Mouse (Mus musculus) liver, embryonic 15.5 days (tissue): ENCODE data around the gene Runx1. TPM values are rescaled to one million over a fixed set of nuclear protein-coding genes. Genes with fewer than 3 reads are reported as not detected.

ENCODE experiments used
- ATAC-seq: fragments of 200-750 bp; cut with Nextera tagmentation; 2 replicates; pipeline ENCODE4 v1.8.0; 2017; ENCODE audit warnings: moderate number of reproducible peaks, mild to moderate bottlenecking, moderate library complexity; ENCODE audit not compliant: insufficient read depth
- H3K27ac ChIP-seq: fragments of 300-500 bp; sonication (generic); replicated peaks from 2 replicates; pipeline ENCODE4 v1.5.1; 2015; ENCODE audit warnings: mild to moderate bottlenecking, inconsistent platforms
- H3K27me3 ChIP-seq: fragments of 300-500 bp; sonication (generic); 2 replicates; pipeline ENCODE4 v1.6.1; 2015; ENCODE audit warnings: mild to moderate bottlenecking, inconsistent platforms
- H3K36me3 ChIP-seq: fragments of 300-500 bp; sonication (generic); replicated peaks from 2 replicates; pipeline ENCODE4 v1.6.1; 2015; ENCODE audit warnings: moderate library complexity, mild to moderate bottlenecking, inconsistent platforms
- H3K4me1 ChIP-seq: fragments of 300-500 bp; sonication (generic); replicated peaks from 2 replicates; pipeline ENCODE4 v1.6.1; 2015; ENCODE audit warnings: inconsistent platforms
- H3K4me2 ChIP-seq: fragments of 300-500 bp; sonication (generic); 2 replicates; pipeline ENCODE4 v1.6.1; 2015; ENCODE audit warnings: moderate library complexity, mild to moderate bottlenecking, inconsistent platforms
- H3K4me3 ChIP-seq: fragments of 300-500 bp; sonication (generic); replicated peaks from 2 replicates; pipeline ENCODE4 v1.5.1; 2015; ENCODE audit warnings: mild to moderate bottlenecking, inconsistent platforms
- H3K9ac ChIP-seq: fragments of 300-500 bp; sonication (generic); 2 replicates; pipeline ENCODE4 v1.6.1; 2015; ENCODE audit warnings: moderate library complexity, mild to moderate bottlenecking, inconsistent platforms
- H3K9me3 ChIP-seq: fragments of 300-500 bp; sonication (generic); replicated peaks from 2 replicates; pipeline ENCODE4 v1.6.1; 2016; ENCODE audit warnings: inconsistent platforms
- WGBS: fragments of 180-500 bp; shearing (Covaris S2); methylation state at CpG from one replicate; pipeline ENCODE4 v1.1.7; 2015; ENCODE audit warnings: mixed read lengths; ENCODE audit not compliant: insufficient replicate concordance; 5-methylcytosine and 5-hydroxymethylcytosine counted together
- polyA plus RNA-seq: library from polyadenylated mRNA; unstranded; fragments of >200 nt; fragmentation: Nextera tagmentation; extraction: Ambion mirVana; gene quantifications from 2 replicates; pipeline ENCODE4 v1.2.1, GENCODE M21; 2015

The Runx1 gene
- polyA plus RNA-seq, 1 experiment from 2014 or later: 5.6 TPM

DNA sequence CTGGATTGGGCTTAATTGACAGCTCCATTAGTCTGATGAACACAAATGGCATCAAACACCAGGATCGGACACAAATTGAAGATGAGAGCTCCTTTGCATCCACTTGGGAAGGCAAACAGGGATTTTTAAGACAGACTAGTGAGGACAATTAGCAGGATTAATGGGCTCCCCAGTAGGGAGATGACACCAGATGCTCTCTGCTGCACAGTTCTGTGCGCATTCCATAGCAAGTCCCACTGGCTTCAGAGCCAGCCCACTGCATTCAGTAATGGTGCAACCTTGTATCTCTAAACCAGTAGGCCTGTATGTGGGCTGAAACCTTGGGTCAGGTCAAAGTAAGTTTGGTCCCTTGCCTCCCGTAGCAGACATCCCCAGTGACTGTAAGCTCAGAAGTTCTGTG, 80.7 kb downstream of the Runx1 start:
- 72% methylated on average over 3 of the region's 3 CpGs for WGBS
- Histone ChIP-seq H3K4me3 (no peak overlapping the region), H3K27me3 (no peaks in the 10 kb centered on the region), H3K4me2 (no peak overlapping the region), H3K9ac (no peak overlapping the region), H3K9me3 (no peaks in the 10 kb centered on the region), H3K36me3 (no peaks in the 10 kb centered on the region), H3K27ac (no peak overlapping the region), H3K4me1 (peaks cover 17% of the 10 kb centered on the region)
- no peak for ATAC-seq

DNA sequence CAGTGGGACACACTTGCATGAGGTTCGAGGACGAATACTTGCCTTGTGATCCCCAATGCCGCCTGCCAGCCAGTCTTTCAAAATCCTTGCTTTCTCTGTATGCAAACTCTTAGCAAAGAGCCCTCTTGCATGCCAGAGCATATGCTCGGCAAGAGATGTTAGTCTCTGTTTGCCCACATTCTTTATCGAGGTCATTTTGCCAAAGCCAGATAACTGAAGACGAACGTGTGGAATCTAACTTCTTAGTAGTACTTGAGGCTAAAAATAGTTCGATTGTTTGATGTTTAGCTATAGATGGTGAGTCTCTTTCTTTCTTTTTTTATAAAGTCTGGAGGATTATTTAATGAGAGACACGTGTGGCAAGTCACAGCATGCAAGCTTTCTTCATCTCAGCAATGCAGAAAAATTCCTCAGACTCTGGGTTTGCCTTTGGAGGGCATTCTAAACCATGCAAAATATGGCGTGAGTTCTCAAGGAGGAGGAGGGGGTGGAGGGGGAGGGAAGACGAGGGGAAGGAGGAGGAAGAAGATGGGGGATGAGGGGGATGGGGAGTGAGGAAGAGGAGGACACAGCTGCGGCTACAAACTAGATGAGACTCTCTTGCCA, 81.7 kb downstream of the Runx1 start:
- H3K36me3 ChIP-seq: no peaks in the 10 kb centered on the region
- H3K9ac ChIP-seq: no peak overlapping the region
- no peak for ATAC-seq
- peaks cover 17% of the 10 kb centered on the region for H3K4me1 ChIP-seq
- H3K9me3 ChIP-seq: no peaks in the 10 kb centered on the region
- WGBS: 39% methylated on average over 12 of the region's 12 CpGs
- H3K4me3 ChIP-seq: no peak overlapping the region
- no peak overlapping the region for H3K4me2 ChIP-seq
- no peak overlapping the region for H3K27ac ChIP-seq
- no peaks in the 10 kb centered on the region for H3K27me3 ChIP-seq

DNA sequence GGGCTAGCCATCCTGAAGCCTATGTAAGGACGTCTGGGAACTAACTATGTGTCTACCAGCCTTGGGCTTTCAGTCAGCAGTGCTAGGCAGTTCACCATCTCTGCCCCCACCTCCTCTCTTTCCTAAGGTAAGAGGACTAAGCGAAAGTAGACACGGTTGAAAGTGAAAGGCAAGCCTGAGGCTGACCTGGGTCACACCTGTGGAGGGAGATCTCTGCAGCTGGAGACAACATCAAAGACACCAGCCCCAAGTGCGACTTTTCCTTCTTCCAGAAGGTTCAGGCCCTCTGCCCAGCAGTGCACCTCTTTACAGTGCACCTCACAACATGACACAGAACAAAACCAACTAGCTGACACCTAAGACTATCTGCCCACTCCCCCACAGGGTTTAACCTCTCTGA, 82.2 kb downstream of the Runx1 start:
- Histone ChIP-seq H3K9ac (no peak overlapping the region), H3K27ac (no peak overlapping the region), H3K4me2 (no peak overlapping the region), H3K4me3 (no peak overlapping the region), H3K36me3 (no peaks in the 10 kb centered on the region), H3K27me3 (no peaks in the 10 kb centered on the region), H3K9me3 (no peaks in the 10 kb centered on the region), H3K4me1 (peaks cover 17% of the 10 kb centered on the region)
- 69% methylated on average over 4 of the region's 4 CpGs for WGBS
- ATAC-seq: no peak

DNA sequence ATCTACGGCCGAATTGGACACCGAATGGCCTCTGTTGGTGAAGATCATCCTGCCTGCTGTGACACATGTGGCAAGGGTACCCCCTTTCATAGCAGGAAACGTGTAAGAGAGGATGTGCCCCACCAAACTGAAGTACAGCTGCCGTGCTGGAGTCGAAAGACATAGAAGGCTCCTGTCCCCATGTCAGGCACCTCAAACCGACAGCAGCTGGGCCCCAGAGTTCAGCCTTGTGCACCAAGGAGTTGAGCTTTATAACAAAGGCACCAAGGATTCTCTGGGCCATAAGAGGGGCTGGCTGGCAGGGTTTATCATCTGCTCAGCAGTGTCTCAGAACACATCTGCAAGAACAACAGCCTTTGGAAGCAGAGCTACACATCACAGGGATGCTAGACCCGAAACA, 84.6 kb downstream of the Runx1 start:
- Histone ChIP-seq H3K9me3 (no peaks in the 10 kb centered on the region), H3K4me3 (no peak overlapping the region), H3K27me3 (no peaks in the 10 kb centered on the region), H3K4me2 (no peak overlapping the region), H3K9ac (no peak overlapping the region), H3K4me1 (peaks cover 17% of the 10 kb centered on the region), H3K27ac (no peak overlapping the region), H3K36me3 (no peaks in the 10 kb centered on the region)
- 65% methylated on average over 8 of the region's 8 CpGs for WGBS
- no peak for ATAC-seq

DNA sequence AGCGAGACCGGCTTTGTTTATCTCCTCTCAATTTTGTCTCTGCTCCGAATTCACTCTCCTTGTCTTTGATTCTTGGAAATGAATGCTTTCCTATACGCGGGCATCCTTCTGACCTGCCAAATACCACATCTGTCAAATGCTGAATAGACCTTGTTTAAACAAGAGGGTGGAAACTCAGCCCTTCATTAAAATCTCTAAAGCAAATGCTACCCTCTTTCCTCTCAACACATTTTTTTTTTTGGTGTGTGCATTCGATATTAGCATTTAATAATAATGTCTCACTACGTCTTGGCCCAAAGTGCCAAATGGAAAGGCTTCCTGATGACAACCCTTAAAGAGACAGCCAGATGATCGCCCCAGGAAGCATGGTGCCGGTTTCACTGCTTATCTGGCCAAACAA, 85.4 kb downstream of the Runx1 start:
- no peaks in the 10 kb centered on the region for H3K27me3 ChIP-seq
- no peaks in the 10 kb centered on the region for H3K36me3 ChIP-seq
- no peak for ATAC-seq
- no peaks in the 10 kb centered on the region for H3K9me3 ChIP-seq
- no peak overlapping the region for H3K4me3 ChIP-seq
- H3K9ac ChIP-seq: no peak overlapping the region
- H3K27ac ChIP-seq: no peak overlapping the region
- H3K4me1 ChIP-seq: peaks cover 17% of the 10 kb centered on the region
- 51% methylated on average over 9 of the region's 9 CpGs for WGBS
- H3K4me2 ChIP-seq: no peak overlapping the region

DNA sequence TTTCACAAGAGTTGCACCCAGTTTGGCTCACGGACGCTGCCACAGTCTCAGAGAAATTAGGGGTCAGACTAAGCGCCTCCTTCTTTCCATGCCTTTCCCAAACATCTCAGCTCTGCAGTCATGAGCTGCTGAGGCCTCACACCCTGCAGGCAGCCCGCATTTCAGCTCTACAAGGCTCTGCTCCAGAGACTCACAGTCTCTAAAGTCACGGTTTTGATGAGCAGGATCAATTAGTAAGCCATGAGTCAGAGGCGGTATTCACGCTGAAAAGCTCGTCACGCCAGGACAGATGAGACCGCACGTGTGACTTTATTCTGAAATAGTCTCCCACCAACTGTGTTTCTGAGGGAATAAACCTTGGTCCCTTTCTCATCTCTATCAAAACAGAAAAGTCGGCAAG, 86.0 kb downstream of the Runx1 start:
- no peak for ATAC-seq
- Histone ChIP-seq H3K9ac (no peak overlapping the region), H3K27ac (no peak overlapping the region), H3K9me3 (no peaks in the 10 kb centered on the region), H3K4me2 (no peak overlapping the region), H3K4me1 (peaks cover 17% of the 10 kb centered on the region), H3K4me3 (no peak overlapping the region), H3K27me3 (no peaks in the 10 kb centered on the region), H3K36me3 (no peaks in the 10 kb centered on the region)
- WGBS: 74% methylated on average over 12 of the region's 12 CpGs

DNA sequence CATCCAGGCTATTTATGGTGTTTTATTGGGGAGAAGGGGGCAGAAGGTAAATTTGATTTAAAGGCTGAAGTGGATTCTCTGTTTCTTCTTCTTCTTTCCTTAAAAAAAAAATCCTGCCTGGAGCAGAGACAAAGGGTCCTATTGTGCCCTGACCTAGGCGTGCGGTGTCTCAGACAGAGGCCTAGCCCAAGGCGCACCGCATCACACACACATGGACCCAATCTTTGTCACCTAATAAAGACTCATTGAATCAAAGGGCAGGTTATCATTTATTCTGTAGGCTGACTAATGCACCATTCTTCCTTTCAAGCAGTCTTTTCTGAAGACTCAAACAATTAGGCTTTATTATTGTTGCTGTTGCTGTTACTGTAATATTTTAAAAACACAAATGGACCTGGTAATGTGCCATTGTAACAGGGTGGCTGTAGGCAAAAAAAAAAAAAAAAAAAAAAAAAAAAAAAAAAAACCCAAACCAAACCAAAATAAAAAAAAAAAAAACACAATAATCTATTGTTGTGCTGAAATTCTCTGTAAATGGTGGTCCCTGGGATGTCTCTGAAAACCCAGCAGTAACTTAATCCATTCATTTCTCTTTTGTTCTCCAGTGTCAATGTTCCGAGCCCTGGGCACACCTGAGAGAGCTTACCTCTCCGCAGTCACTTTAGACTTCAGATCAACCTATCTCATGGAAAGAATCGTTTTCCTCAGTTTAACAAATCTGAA, 86.7 kb downstream of the Runx1 start:
- Histone ChIP-seq H3K27ac (no peak overlapping the region), H3K27me3 (no peaks in the 10 kb centered on the region), H3K4me2 (no peak overlapping the region), H3K9me3 (no peaks in the 10 kb centered on the region), H3K4me3 (no peak overlapping the region), H3K36me3 (no peaks in the 10 kb centered on the region), H3K4me1 (peaks cover 17% of the 10 kb centered on the region), H3K9ac (no peak overlapping the region)
- 85% methylated on average over 7 of the region's 7 CpGs for WGBS
- no peak for ATAC-seq

DNA sequence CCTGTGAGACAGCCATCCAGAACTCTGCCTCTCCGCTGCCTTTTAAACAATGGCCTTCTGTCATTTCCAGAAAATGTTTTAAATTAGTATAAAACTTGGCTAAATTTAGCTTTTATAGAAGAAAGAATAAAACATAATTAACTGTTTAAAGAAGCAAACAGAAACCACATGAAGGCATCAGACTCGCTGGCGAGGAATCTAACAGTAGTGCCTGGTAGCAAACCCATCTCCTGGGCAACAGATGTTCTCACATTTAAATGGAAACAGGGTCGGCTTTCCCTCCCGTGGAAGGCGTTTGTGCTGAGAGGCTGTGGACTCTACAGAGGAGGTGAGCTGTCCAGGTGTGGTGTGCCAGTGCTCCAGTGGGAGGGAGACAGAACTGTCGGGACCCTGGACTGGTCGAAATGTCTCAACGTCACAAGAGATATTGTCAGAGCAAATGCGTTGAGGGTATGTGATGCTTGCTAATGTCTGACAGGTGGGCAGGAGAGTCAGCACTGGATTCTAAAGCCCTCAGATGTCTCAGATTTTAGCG, 87.4 kb downstream of the Runx1 start:
- Histone ChIP-seq H3K4me1 (peaks cover 10% of the 10 kb centered on the region), H3K27ac (no peak overlapping the region), H3K36me3 (no peaks in the 10 kb centered on the region), H3K27me3 (no peaks in the 10 kb centered on the region), H3K9me3 (no peaks in the 10 kb centered on the region), H3K4me2 (no peak overlapping the region), H3K4me3 (no peak overlapping the region), H3K9ac (no peak overlapping the region)
- 79% methylated on average over 11 of the region's 11 CpGs for WGBS
- ATAC-seq: no peak

DNA sequence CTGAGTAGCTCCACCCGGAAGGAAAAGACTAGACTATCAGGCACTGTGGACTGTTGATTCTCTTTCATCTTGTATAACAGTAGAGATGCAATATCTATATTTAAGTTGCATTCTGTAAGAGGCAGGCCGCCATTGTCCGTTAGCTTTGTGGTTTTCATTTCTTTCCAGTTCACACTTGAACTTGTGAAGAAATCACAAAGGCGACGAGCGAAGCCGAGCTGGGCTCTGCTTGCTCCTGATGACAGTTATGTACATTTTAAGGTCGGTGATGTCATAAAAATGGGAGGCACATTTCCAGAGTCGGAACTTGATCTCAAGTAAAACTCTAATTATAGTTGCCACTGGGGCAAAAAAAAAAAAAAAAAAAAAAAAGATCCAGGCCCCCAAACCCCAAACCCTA, 99.1 kb downstream of the Runx1 start:
- H3K27ac ChIP-seq: no peak overlapping the region
- no peak for ATAC-seq
- 42% methylated on average over 9 of the region's 9 CpGs for whole genome bisulfite sequencing

DNA sequence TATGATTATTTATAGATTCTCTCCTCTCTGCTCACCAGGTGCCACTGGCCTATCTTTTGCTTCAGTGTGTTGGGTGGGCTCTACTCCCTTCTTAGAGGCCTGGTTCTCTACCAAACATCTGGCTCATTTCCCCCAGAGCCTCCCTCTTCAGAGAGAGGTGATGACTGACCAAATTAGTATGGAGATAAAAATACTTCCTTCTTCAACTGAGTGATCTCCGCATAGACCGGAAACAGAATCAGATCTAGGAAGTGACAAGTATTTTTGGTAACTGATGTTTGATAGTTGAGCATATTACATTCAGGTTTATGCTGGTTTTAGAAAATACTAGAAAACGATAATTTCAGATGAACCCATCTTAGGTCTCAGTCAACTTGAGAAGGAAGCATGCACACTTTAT, 101.4 kb downstream of the Runx1 start:
- H3K4me1 ChIP-seq: 0 out of 2 replicates have a peak, but pooled peaks cover 10% of the 10 kb centered on the region
- H3K27me3 ChIP-seq: no peaks in the 10 kb centered on the region
- H3K36me3 ChIP-seq: no peaks in the 10 kb centered on the region
- H3K4me2 ChIP-seq: no peak overlapping the region
- no peaks in the 10 kb centered on the region for H3K9me3 ChIP-seq
- no peak for ATAC-seq
- no peak overlapping the region for H3K9ac ChIP-seq
- no peak overlapping the region for H3K27ac ChIP-seq
- no peak overlapping the region for H3K4me3 ChIP-seq
- WGBS: 23% methylated on average over 3 of the region's 3 CpGs

More for the DNA sequence above, 99.1 kb downstream of the Runx1 start:
- H3K27me3 ChIP-seq: no peaks in the 10 kb centered on the region
- H3K9me3 ChIP-seq: no peaks in the 10 kb centered on the region
- H3K9ac ChIP-seq: no peak overlapping the region
- H3K4me1 ChIP-seq: no peaks in the 10 kb centered on the region
- H3K4me3 ChIP-seq: no peak overlapping the region
- H3K36me3 ChIP-seq: no peaks in the 10 kb centered on the region
- no peak overlapping the region for H3K4me2 ChIP-seq

DNA sequence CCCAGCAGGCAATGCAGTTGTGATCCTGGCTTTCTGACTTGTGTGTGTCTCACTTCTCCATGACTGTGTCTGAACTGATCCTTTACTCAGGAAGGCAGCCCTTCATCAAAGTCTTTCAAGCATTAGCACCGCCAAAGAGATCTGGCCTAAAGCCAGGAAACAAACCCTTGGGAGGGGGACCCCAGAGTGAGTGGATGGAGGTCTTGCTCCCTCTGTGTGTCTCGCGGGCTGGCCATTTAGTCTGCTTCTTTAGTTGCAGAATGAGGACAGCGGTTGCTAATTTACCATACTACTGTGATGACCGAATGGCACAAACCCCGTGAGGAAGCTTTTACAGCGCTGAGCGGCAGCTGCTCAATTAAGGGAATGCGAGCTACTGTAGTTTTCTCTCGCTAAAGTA, 105.3 kb downstream of the Runx1 start:
- Histone ChIP-seq H3K4me3 (no peak overlapping the region), H3K4me1 (peaks cover 47% of the 10 kb centered on the region)
- 83% methylated on average over 10 of the region's 10 CpGs for WGBS

More for the DNA sequence above, 105.3 kb downstream of the Runx1 start:
- no peak overlapping the region for H3K27ac ChIP-seq
- H3K9ac ChIP-seq: no peak overlapping the region
- no peaks in the 10 kb centered on the region for H3K36me3 ChIP-seq
- no peak overlapping the region for H3K4me2 ChIP-seq
- no peaks in the 10 kb centered on the region for H3K27me3 ChIP-seq
- no peak for ATAC-seq
- H3K9me3 ChIP-seq: no peaks in the 10 kb centered on the region
